8 mouse cellular contexts compared by ENCODE assay signal in genomic region chr12:75670611-75671010, GRCm38 (mm10). TPM values are rescaled to one million over a fixed set of nuclear protein-coding genes. Genes with fewer than 3 reads are reported as not detected.
DNase-seq lines count a peak whose midpoint lies in the region; ATAC-seq and TF ChIP-seq lines count a peak whose summit lies in the region.

No protein-coding gene starts in this region.

- H3K4me3 ChIP-seq in erythroblast, embryonic 14.5 days (replicated peaks), result peak overlapping the region; percentile 70
- H3K4me3 ChIP-seq in testis, adult 2 months (ENCODE audit: control insufficient read depth, low read depth, low read length), result peak overlapping the region; percentile 48
- peak overlapping the region; percentile 67 for H3K4me3 ChIP-seq in limb, embryonic 15.5 days

- TF ChIP-seq CTCF in testis, adult 2 months (IDR thresholded peaks at IDR 0.05; ENCODE audit: control insufficient read depth, insufficient read depth, insufficient replicate concordance, low read depth, low read length), result no peak

- peaks cover 39% of the 10 kb centered on the region for H3K4me1 ChIP-seq in erythroblast, embryonic 14.5 days (ENCODE audit: control insufficient read depth)
- peaks cover 7% of the 10 kb centered on the region for H3K4me1 ChIP-seq in testis, adult 2 months (ENCODE audit: control insufficient read depth, insufficient read depth, low read length)
- peaks cover 14% of the 10 kb centered on the region for H3K4me1 ChIP-seq in limb, embryonic 15.5 days

- no peaks in the 10 kb centered on the region for H3K9me3 ChIP-seq in erythroblast, embryonic 14.5 days (ENCODE audit: control insufficient read depth, low read length)
- no peaks in the 10 kb centered on the region for H3K9me3 ChIP-seq in limb, embryonic 15.5 days

- no peak overlapping the region for H3K9ac ChIP-seq in limb, embryonic 15.5 days

- H3K27me3 ChIP-seq in erythroblast, embryonic 14.5 days (ENCODE audit: control insufficient read depth), result no peaks in the 10 kb centered on the region
- H3K27me3 ChIP-seq in testis, adult 2 months (ENCODE audit: control insufficient read depth, insufficient read depth, low read length), result no peaks in the 10 kb centered on the region
- H3K27me3 ChIP-seq in limb, embryonic 15.5 days, result no peaks in the 10 kb centered on the region

- H3K4me2 ChIP-seq in limb, embryonic 15.5 days, result peak overlapping the region; percentile 70

- TF ChIP-seq POLR2A in testis, adult 2 months (IDR thresholded peaks at IDR 0.05; ENCODE audit: control insufficient read depth, low read depth, low read length), result no peak

- peaks cover 19% of the 10 kb centered on the region for H3K36me3 ChIP-seq in erythroblast, embryonic 14.5 days (ENCODE audit: control insufficient read depth)
- no peaks in the 10 kb centered on the region; the same call in 1 of the 2 replicates for H3K36me3 ChIP-seq in testis, adult 2 months (ENCODE audit: control insufficient read depth, insufficient read depth, low read length)
- H3K36me3 ChIP-seq in limb, embryonic 15.5 days, result no peaks in the 10 kb centered on the region

- whole genome bisulfite sequencing in limb, embryonic 15.5 days, result 87% methylated on average over 6 of the region's 6 CpGs

- DNase-seq in testis, postnatal 10 days (ENCODE audit: low spot score), result no peak
- no peak for DNase-seq in spleen, postnatal 36 days (ENCODE audit: low spot score in 2 of 2)
- DNase-seq in natural killer cell, adult 2 months (ENCODE audit: low spot score in 2 of 2), result no peak
- DNase-seq in kidney, postnatal 4 days, result no peak

- H3K27ac ChIP-seq in testis, adult 2 months (ENCODE audit: control insufficient read depth, insufficient read depth, low read depth, low read length), result no peak overlapping the region
- H3K27ac ChIP-seq in limb, embryonic 15.5 days, result peak overlapping the region; percentile 92; the same call in 1 of the 2 replicates

- ATAC-seq in erythroblast, adult 5-6 weeks (replicated peaks; ENCODE audit: low FRiP score, poor library complexity, severe bottlenecking), result no peak
- no peak for ATAC-seq in limb, embryonic 15.5 days (ENCODE audit: insufficient number of reproducible peaks, low FRiP score, low TSS enrichment, low read depth)

RNA-seq across cellular contexts. Expression of gene Wdr89, which starts 1.3 kb away (rescaled TPM):
- 1.2 and 1.8 TPM in 2 replicates for polyA plus RNA-seq in erythroblast, embryonic 14.5 days (2012)
- total RNA-seq in erythroblast, adult 5-6 weeks (2015; ENCODE audit: low replicate concordance), result 4.8 and 5.0 TPM in 2 replicates
- total RNA-seq in erythroblast, adult 5-6 weeks (2017; ENCODE audit: low replicate concordance), result 3.7 and 9.8 TPM in 2 replicates
- 1.1 and 1.4 TPM in 2 replicates for polyA plus RNA-seq in testis, adult 2 months (2012; rRNA removed)
- polyA plus RNA-seq in limb, embryonic 15.5 days (2015; fragmentation: Nextera tagmentation; extraction: Ambion mirVana), result 10.8 and 11.0 TPM in 2 replicates
